Mouse (Mus musculus) stomach, embryonic 14.5 days (tissue): ENCODE results near the gene Usp49. TPM values are rescaled to one million over a fixed set of nuclear protein-coding genes. Genes with fewer than 3 reads are reported as not detected.

Experiments
- ATAC-seq: fragments of 200-750 bp; cut with Nextera tagmentation; 2 replicates; pipeline ENCODE4 v1.8.0; 2017; ENCODE audit warnings: low read depth, moderate TSS enrichment; ENCODE audit not compliant: insufficient number of reproducible peaks, insufficient read depth, low FRiP score
- H3K27ac ChIP-seq: fragments of 300-500 bp; sonication (generic); 2 replicates; pipeline ENCODE4 v1.5.1; 2014; ENCODE audit warnings: mild to moderate bottlenecking, low read length, moderate library complexity, mixed read lengths
- H3K27me3 ChIP-seq: fragments of 300-500 bp; sonication (generic); 2 replicates; pipeline ENCODE4 v1.6.1; 2014; ENCODE audit warnings: low read length, control low read depth, mixed read lengths; ENCODE audit not compliant: control insufficient read depth, insufficient read depth
- H3K36me3 ChIP-seq: fragments of 300-500 bp; sonication (generic); 2 replicates; pipeline ENCODE4 v1.6.1; 2014; ENCODE audit warnings: mild to moderate bottlenecking, control low read depth, low read length, moderate library complexity, mixed read lengths; ENCODE audit not compliant: control insufficient read depth, insufficient read depth
- H3K4me1 ChIP-seq: fragments of 300-500 bp; sonication (generic); 2 replicates; pipeline ENCODE4 v1.6.1; 2014; ENCODE audit warnings: low read length, control low read depth, mixed read lengths; ENCODE audit not compliant: control insufficient read depth, insufficient read depth
- H3K4me2 ChIP-seq: fragments of 300-500 bp; sonication (generic); replicated peaks from 2 replicates; pipeline ENCODE4 v1.6.1; 2014; ENCODE audit warnings: low read depth, low read length, control low read depth
- H3K4me3 ChIP-seq: fragments of 300-500 bp; sonication (generic); 2 replicates; pipeline ENCODE4 v1.5.1; 2014; ENCODE audit warnings: low read depth, low read length, control low read depth
- H3K9ac ChIP-seq: fragments of 300-500 bp; sonication (generic); replicated peaks from 2 replicates; pipeline ENCODE4 v1.6.1; 2014; ENCODE audit warnings: low read depth, mild to moderate bottlenecking, control low read depth, low read length, moderate library complexity, mixed read lengths
- H3K9me3 ChIP-seq: fragments of 300-500 bp; sonication (generic); 2 replicates; pipeline ENCODE4 v1.6.1; 2016; ENCODE audit warnings: low read depth, low read length, control low read depth; ENCODE audit not compliant: control insufficient read depth
- WGBS: fragments of 180-500 bp; shearing (Covaris S2); extraction: QIAGEN DNeasy Blood & Tissue Kit; methylation state at CpG from one replicate; pipeline ENCODE4 v1.1.7; 2014; 5-methylcytosine and 5-hydroxymethylcytosine counted together
- polyA plus RNA-seq: library from polyadenylated mRNA; unstranded; fragments of >200 nt; fragmentation: Nextera tagmentation; extraction: Ambion mirVana; gene quantifications from 2 replicates; pipeline ENCODE4 v1.2.1, GENCODE M21; 2014

The Usp49 gene
- polyA plus RNA-seq, 1 experiment from 2014 or later: 4.9 TPM

DNA sequence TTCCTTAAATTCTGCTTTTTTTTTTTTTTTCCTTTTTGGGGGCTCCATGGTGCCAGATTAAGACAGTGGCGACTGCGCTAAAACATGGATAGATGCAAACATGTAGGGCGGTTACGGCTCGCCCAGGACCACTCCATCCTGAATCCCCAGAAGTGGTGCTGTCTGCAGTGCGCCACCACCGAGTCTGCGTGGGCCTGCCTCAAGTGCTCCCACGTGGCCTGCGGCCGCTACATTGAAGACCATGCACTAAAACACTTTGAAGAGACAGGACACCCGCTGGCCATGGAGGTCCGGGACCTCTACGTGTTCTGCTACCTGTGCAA, 41.5 kb downstream of the Usp49 start:
- Histone ChIP-seq H3K27ac (no peak overlapping the region; the same call in 1 of the 2 replicates), H3K4me1 (peaks cover 5% of the 10 kb centered on the region; the same call in 1 of the 2 replicates), H3K9me3 (no peaks in the 10 kb centered on the region), H3K4me3 (peak overlapping the region; percentile 35), H3K36me3 (no peaks in the 10 kb centered on the region), H3K9ac (peak overlapping the region; percentile 46; the same call in 1 of the 2 replicates), H3K4me2 (peak overlapping the region; percentile 78), H3K27me3 (no peaks in the 10 kb centered on the region)
- 20% methylated on average over 14 of the region's 14 CpGs for WGBS
- ATAC-seq: peak; percentile 15; the same call in 1 of the 2 replicates

DNA sequence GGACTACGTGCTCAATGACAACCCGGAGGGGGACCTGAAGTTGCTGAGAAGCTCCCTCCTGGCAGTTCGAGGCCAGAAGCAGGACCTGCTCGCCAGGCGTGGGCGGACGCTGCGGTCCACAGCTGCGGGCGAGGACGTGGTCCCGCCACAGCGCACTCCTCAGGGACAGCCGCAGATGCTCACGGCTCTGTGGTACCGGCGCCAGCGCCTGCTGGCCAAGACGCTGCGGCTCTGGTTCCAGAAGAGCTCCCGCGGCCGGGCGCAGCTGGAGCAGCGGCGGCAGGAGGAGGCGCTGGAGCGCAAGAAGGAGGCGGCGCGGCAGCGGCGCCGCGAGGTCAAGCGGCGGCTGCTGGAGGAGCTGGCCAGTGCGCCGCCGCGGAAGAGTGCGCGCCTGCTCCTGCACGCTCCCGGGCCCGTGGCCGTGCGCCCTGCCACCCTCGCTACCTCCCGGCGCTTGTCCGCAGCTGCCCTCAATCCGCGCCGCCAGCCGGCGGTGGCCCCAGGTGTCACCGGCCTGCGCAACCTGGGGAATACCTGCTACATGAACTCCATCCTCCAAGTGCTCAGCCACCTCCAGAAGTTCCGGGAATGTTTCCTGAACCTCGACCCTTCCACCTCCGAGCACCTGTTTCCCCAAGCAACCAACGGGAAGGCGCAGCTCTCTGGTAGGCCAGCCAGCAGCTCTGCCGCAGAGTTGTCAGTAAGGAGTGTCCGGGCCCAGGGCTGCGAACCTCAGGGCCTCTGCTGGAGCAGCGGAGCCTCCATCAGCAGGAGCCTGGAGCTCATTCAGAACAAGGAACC, 42.0 kb downstream of the Usp49 start:
- H3K4me2 ChIP-seq: peak overlapping the region; percentile 78
- H3K9ac ChIP-seq: peak overlapping the region; percentile 46; the same call in 1 of the 2 replicates
- H3K27me3 ChIP-seq: no peaks in the 10 kb centered on the region
- H3K36me3 ChIP-seq: no peaks in the 10 kb centered on the region
- H3K4me1 ChIP-seq: peaks cover 5% of the 10 kb centered on the region; the same call in 1 of the 2 replicates
- peak overlapping the region; percentile 35 for H3K4me3 ChIP-seq
- no peaks in the 10 kb centered on the region for H3K9me3 ChIP-seq
- 4% methylated on average over 65 of the region's 68 CpGs for WGBS
- peak; percentile 80 for ATAC-seq
- H3K27ac ChIP-seq: no peak overlapping the region; the same call in 1 of the 2 replicates

DNA sequence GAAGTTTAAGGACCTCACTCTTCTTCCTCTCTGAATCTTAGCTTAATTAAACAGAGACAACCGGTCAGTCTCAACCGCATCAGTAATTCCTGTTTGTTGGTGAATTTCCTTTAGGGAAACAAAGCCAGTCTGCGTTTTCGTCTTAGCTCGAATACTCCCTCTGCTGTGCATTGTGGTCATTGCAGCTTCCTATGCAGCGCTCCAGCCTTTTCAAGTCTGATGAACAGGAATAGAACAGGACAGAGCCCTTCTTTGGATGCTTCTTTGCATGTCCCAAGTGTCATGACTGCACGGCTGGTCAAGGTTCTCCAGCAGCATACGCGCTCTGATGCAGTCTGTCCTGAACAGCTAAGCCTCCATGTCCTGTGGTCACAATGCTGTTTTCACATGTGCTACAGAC, 46.1 kb downstream of the Usp49 start:
- H3K9ac ChIP-seq: no peak overlapping the region
- peaks cover 21% of the 10 kb centered on the region for H3K36me3 ChIP-seq
- no peaks in the 10 kb centered on the region for H3K27me3 ChIP-seq
- no peaks in the 10 kb centered on the region for H3K9me3 ChIP-seq
- H3K4me3 ChIP-seq: no peak overlapping the region
- no peak for ATAC-seq
- H3K4me1 ChIP-seq: peaks cover 5% of the 10 kb centered on the region; the same call in 1 of the 2 replicates
- H3K4me2 ChIP-seq: no peak overlapping the region
- 21% methylated on average over 9 of the region's 9 CpGs for WGBS
- H3K27ac ChIP-seq: no peak overlapping the region

DNA sequence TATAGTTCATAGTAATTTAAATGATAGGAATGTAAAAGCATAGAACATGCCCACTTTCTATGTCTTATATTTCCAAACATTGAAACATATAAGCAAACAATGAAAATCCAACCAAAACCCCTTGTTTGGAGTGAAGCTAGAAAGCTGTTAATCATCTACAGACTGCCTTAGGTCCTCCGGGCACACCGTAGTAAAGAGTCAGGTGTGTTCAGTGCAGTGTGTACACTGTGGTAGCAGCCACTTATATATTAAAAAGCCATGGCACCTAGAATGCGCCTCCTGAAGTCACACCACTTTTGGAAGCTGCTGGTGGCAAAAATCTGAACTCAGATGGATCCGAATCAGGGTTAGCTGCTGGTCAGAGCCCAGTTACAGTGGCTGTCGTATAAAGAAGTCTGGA, 47.7 kb downstream of the Usp49 start:
- H3K4me1 ChIP-seq: no peaks in the 10 kb centered on the region
- H3K9ac ChIP-seq: no peak overlapping the region
- peaks cover 34% of the 10 kb centered on the region for H3K36me3 ChIP-seq
- 68% methylated on average over 5 of the region's 5 CpGs for whole genome bisulfite sequencing
- no peaks in the 10 kb centered on the region for H3K9me3 ChIP-seq
- no peak overlapping the region for H3K27ac ChIP-seq
- no peak overlapping the region for H3K4me3 ChIP-seq
- ATAC-seq: no peak
- H3K4me2 ChIP-seq: no peak overlapping the region
- H3K27me3 ChIP-seq: no peaks in the 10 kb centered on the region

DNA sequence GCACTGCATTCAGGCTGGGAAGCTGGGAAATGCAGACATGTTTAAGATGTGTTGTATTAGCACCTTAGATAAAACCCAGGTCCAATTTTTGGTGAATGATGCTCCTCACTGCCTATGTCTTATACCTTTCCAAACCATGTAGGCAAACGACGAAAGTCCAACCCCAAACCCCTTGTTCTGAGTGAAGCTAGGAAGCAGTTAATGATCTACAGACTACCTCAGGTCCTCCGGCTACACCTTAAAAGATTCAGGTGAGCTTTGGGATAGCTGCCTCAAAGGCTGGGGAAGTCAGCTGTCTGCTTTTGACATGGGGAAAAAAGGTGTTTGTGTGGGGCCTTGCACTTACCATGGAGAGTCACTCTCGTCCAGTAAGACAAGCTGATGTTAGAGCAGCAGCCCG, 48.2 kb downstream of the Usp49 start:
- H3K36me3 ChIP-seq: peaks cover 34% of the 10 kb centered on the region
- no peak overlapping the region for H3K9ac ChIP-seq
- no peak for ATAC-seq
- no peak overlapping the region for H3K4me3 ChIP-seq
- H3K9me3 ChIP-seq: no peaks in the 10 kb centered on the region
- H3K27me3 ChIP-seq: no peaks in the 10 kb centered on the region
- WGBS: 66% methylated on average over 5 of the region's 5 CpGs
- H3K4me2 ChIP-seq: no peak overlapping the region
- no peaks in the 10 kb centered on the region for H3K4me1 ChIP-seq
- no peak overlapping the region for H3K27ac ChIP-seq

DNA sequence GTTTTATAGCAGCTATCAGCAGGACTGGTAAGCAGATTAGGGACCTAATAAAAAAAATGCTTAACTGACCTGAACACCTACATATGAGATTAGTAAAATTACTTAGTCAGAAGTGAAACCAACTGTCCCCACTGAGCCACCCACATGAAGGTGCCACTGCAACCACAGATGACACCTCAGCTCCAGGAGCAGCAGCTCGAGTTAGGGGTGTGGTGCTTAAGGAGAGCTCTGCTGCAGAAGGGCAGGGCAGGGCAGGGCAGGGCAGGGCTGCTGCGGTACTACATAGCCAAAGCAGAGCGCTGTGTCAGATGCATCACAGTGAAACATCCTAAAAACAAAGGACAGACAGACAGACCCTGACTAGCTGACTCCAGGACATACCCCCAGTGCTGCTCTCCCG, 52.3 kb downstream of the Usp49 start:
- H3K4me2 ChIP-seq: no peak overlapping the region
- H3K27ac ChIP-seq: no peak overlapping the region
- no peak overlapping the region for H3K9ac ChIP-seq
- no peak for ATAC-seq
- H3K27me3 ChIP-seq: no peaks in the 10 kb centered on the region
- H3K36me3 ChIP-seq: peaks cover 53% of the 10 kb centered on the region
- H3K4me1 ChIP-seq: peaks cover 8% of the 10 kb centered on the region
- no peaks in the 10 kb centered on the region for H3K9me3 ChIP-seq
- H3K4me3 ChIP-seq: no peak overlapping the region
- 72% methylated on average over 4 of the region's 4 CpGs for WGBS

DNA sequence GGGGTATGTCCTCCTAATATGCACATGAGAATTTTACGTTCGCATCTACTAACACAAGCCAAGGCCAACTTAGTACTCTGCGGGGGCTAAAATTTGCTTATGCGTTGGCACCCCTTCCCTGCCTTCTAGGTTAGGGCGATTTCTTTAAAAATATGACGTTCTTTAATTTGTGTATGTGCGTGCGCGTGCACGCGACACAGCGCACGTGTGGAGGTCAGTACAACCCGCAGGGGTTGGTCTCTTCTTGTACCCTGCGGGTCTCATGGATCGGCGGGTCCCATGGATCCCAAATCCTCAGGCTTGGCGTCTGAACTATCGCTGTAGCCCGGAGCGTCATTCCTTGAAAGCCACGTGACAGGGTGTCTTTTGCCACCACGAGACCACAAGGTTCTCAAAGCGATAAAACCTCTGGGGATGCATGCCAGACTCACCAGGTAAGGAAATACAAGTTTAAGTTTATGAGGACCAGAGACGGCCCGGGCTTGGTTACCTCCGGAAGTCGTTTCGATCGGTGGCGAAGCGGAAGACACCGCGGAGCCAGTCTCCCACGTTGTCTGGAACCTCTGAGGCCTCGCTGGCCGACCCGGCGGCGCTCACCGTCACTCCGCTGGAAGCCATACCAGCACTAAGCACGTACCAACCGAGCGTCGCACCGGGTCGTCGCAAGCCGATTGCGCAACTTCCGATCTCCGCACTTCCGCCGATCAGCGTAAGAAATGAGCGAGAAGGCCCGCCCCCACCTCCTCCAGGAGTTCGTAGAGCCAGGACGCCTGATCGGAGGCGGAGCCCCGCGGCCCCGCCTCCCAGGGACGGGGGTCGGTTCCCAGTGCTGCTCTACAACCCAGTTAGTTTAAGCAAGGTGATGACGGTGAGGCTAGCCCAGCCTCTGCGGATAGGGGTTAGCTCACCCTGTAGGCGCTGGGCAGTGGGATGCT, 57.2 kb downstream of the Usp49 start:
- Histone ChIP-seq H3K27me3 (no peaks in the 10 kb centered on the region), H3K9me3 (no peaks in the 10 kb centered on the region), H3K9ac (peak overlapping the region; percentile 74), H3K36me3 (peaks cover 21% of the 10 kb centered on the region), H3K4me2 (peak overlapping the region; percentile 97), H3K27ac (peak overlapping the region; percentile 79), H3K4me3 (peak overlapping the region; percentile 89), H3K4me1 (peaks cover 14% of the 10 kb centered on the region)
- WGBS: 1% methylated on average over 70 of the region's 70 CpGs
- peak; percentile 86 for ATAC-seq

DNA sequence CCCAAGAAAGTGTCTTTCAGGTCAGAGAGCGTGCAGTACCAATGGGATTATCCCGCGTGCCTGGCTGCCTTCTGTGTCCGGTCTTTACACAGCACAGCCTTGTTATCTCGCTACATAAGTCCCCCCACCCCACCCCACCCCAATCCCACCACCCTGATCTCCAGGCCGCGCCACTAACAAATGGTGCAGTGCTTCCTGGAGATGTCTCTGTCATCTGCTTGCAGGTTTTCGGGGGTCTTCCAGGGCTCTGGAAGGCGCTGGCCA, 57.8 kb downstream of the Usp49 start, which contains the start of gene Tomm6:
Gene Tomm6, minus strand, starts transcription at position 43 of the 264 bp plus-strand sequence.
- peak within 1 kb of the TSS; percentile 79 for H3K27ac ChIP-seq
- no peaks in the 10 kb centered on the region for H3K9me3 ChIP-seq
- H3K27me3 ChIP-seq: no peaks in the 10 kb centered on the region
- peaks cover 19% of the 10 kb centered on the region for H3K36me3 ChIP-seq
- under 1% methylated on average over 9 of the region's 9 CpGs for WGBS
- peak within 1 kb of the TSS; percentile 74 for H3K9ac ChIP-seq
- peaks cover 14% of the 10 kb centered on the region for H3K4me1 ChIP-seq
- H3K4me2 ChIP-seq: peak within 1 kb of the TSS; percentile 97
- peak within 1 kb of the TSS; percentile 89 for H3K4me3 ChIP-seq
- ATAC-seq: no peak
